Mouse (Mus musculus): ENCODE measurements around the gene Vnn1.

The Vnn1 gene

GRCm38 (mm10) chr10:23894601-23895349, at the start of gene Vnn1:
Vnn1 (plus strand) TSS chr10:23894688.
- in situ Hi-C loops (cut with MboI, MseI): no loop called here

GRCm38 (mm10) chr10:23851228-23851912, 43.1 kb upstream of the Vnn1 start, which contains the start of gene Vnn3:
Vnn3 (plus strand) TSS chr10:23851462.
- in situ Hi-C loops (cut with MboI, MseI): no loop called here

DNA sequence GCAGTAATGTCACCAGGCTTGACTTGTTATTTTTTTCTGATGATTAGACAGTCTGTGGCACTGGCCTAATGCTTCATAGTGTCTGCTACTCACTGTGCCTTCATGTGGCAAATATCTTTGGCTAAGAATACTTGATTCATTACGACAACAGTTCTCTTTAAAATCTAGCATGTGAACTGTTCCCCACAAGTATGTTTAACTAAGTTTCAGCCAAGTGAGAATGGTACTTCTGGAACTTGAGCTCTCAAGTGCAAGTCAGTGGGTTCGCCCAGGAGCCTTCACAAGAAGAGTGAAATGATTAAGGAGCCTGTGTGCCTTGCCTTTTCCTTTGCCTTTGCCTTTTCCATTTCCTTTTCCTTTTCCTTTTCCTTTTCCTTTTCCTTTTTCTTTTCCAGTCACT, 42.4 kb upstream of the Vnn1 start:
- in situ Hi-C loops (cut with MboI, MseI): no loop called here

DNA sequence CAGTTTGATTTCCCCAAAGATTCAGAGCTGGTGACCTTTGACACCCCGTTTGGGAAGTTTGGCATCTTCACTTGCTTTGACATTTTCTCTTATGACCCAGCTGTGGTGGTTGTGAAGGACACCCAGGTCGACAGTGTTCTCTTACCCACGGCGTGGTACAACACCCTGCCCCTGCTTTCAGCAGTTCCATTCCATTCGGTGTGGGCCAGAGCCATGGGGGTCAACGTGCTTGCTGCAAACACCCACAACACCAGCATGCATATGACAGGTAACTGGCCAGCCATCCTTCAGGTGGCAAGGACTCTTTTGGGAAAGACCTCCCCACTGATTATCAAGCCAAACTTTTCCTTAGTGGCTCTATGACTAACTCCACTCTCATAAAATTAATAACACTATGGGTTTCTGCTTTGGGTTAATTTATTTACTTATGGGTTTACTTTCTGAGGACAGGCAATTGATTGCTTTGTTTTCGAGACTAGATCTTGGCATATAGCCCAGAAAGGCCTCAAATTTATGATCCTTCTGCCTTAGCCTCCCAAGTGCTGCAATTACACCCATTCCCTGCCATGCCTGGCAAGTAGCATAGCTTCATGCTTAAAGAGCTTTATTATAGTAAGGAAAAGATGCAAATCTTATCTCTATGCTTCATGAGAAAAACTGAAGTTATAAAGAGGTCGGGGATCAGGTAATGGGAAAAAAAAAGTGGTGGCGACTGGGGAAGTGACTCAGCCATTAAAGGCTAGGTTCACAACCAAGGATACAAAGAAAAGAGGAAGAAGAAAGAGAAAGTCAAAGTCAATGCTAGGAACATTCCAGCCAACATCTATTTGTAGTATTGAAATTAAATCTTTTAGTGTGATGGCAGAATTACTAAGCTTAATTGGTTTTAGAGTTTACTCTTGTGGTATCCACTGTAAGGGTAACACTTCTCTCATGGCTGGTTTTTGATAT, 29.9 kb upstream of the Vnn1 start:
- in situ Hi-C loops (cut with MboI, MseI): no loop called here

DNA sequence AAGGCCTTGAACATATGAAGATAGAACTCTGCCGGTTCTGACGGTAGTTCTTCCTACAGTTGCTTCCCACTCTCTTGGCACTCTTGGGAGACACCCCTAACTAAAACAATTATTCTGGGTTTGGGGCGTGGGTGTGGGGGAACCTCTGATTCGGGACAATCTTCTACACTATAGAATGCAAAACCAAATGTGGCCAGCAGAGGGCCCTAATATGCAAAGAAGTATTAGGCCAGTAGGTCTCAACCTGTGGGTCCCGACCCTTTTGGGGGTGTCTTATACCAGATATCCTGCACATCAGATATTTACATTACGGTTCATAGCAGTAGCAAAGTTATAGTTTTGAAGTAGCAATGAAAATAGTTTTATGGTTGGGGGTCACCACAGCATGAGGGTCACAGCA, 13.8 kb upstream of the Vnn1 start:
- in situ Hi-C loops (cut with MboI, MseI): loop anchor here in 1 of 2 experiments (10.0 kb wide), 1 partner anchor 144 kb away; the partner anchor contains the start of gene Taar7d

DNA sequence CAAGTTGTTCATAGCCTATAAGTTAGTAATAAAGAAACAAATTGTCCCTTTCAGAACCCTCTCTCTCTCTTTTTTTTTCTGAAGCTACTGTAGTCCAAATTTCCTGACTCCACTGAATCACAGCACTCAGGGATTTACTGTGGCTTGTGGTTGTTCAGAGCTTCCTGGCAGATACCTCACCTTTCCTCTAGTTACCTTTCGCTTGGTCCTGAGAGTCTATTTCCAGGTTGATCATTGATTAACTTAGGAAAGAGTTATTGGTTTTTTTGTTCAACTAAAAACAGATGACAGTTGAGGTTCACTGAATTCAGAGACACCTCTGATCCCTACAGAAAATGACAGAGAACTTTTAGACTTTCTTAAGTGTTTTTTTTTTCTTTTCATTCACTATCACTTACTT, 9.6 kb upstream of the Vnn1 start:
- in situ Hi-C loops (cut with MboI, MseI): loop anchor here in 1 of 2 experiments (10.0 kb wide), 1 partner anchor 140 kb away; the partner anchor contains the start of gene Taar7d

- in situ Hi-C loops (cut with MboI, MseI): loop anchor here in 1 of 2 experiments (10.0 kb wide), 1 partner anchor 139 kb away; the partner anchor contains the start of gene Taar7d
These were observed 8.4 kb upstream of the Vnn1 start for GRCm38 (mm10) chr10:23886060-23886459.

GRCm38 (mm10) chr10:23892987-23893386, 1.5 kb upstream of the Vnn1 start:
- in situ Hi-C loops (cut with MboI, MseI): no loop called here

- in situ Hi-C loops (cut with MboI, MseI): no loop called here
These were observed 888 bp downstream of the Vnn1 start for GRCm38 (mm10) chr10:23895376-23895775.

DNA sequence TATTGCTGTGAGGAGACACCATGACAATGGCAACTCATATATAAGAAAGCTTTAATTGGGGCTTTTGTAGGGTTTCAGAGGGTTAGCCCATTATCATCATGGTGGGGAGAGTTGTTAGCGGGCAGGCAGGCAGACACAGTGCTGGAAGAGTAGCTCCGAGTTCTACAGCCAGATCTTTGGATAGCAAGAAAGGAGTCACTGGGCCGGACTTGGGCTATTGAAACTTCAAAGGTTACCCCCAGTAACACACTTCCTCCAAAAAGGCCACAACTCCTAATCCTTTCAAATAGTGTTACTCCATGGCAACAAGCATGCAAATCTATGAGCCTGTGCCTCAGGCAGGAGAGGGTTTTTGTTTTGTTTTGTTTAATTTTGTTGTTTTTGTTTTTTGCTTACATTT, 6.6 kb downstream of the Vnn1 start:
- in situ Hi-C loops (cut with MboI, MseI): no loop called here

- in situ Hi-C loops (cut with MboI, MseI): no loop called here
These were observed 11.2 kb downstream of the Vnn1 start for GRCm38 (mm10) chr10:23905661-23906060.

- in situ Hi-C loops (cut with MboI, MseI): no loop called here
These were observed 25.6 kb downstream of the Vnn1 start, which contains the start of gene Taar1 for GRCm38 (mm10) chr10:23920056-23920455. Taar1 (plus strand) TSS chr10:23920356.

DNA sequence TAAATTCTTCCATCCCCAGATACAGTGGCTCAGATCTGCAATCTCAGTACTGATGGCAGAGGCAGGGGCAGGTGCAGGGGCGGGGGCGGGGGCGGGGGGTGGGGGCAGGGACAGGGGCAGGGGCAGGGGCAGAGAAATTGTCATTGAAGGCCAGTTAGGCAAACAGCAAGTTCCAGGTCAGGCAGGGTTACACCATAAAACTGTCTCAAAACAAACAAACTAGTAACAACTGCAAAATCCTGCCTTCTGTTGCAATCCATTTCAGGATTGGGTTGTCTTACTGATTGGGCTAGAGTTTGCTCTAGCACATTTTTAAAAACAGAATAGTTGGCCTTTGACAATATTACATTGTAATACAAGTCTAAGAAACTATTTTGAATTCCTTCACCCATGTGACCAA, 28.0 kb downstream of the Vnn1 start:
- in situ Hi-C loops (cut with MboI, MseI): no loop called here

GRCm38 (mm10) chr10:23923941-23924340, 29.5 kb downstream of the Vnn1 start:
- in situ Hi-C loops (cut with MboI, MseI): no loop called here

DNA sequence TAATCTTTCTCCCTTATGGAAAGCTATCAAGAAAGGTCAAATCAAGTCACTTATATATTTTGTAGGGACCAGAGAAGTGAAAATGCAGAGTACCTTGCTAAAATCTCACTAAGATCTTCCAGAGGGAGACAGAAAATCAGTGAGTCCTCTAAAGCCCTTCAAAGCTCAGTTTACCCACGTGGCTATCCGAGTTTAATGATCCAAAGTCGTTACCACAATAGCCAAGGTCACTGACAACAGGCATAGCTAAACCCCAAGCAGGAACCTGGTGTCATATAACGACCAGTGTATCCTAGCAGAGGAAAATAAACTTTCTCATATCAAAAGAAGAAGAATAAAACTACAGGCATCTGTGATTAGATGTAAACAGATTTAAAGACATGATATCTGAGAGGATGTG, 43.1 kb downstream of the Vnn1 start:
- in situ Hi-C loops (cut with MboI, MseI): no loop called here

GRCm38 (mm10) chr10:23938312-23938711, 43.8 kb downstream of the Vnn1 start, which contains the start of gene Taar2:
Taar2 (plus strand) TSS chr10:23938572.
- in situ Hi-C loops (cut with MboI, MseI): no loop called here

- in situ Hi-C loops (cut with MboI, MseI): no loop called here
These were observed 48.0 kb downstream of the Vnn1 start for GRCm38 (mm10) chr10:23942465-23942864.

- in situ Hi-C loops (cut with MboI, MseI): no loop called here
These were observed 53.5 kb downstream of the Vnn1 start for GRCm38 (mm10) chr10:23948026-23948425.

DNA sequence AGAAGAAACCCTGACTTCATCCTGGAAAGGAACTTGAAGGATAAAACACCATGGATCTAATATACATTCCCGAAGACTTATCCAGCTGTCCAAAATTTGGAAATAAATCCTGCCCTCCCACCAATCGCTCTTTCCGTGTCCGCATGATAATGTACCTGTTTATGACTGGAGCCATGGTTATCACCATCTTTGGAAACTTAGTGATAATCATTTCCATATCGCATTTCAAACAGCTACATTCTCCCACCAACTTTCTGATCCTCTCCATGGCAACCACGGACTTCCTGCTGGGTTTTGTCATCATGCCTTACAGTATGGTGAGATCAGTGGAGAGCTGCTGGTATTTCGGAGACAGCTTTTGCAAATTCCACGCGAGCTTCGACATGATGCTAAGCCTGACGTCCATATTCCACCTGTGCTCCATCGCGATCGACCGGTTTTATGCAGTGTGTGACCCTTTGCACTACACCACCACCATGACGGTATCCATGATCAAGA, 55.1 kb downstream of the Vnn1 start, which contains the start of gene Taar3:
Taar3 (plus strand) TSS at position 51 of the 498 bp plus-strand sequence.
- in situ Hi-C loops (cut with MboI, MseI): no loop called here

- in situ Hi-C loops (cut with MboI, MseI): no loop called here
These were observed 57.2 kb downstream of the Vnn1 start for GRCm38 (mm10) chr10:23951714-23952113.
